Mouse (Mus musculus): ENCODE results near the gene Brdt.

Brdt gene

DNA sequence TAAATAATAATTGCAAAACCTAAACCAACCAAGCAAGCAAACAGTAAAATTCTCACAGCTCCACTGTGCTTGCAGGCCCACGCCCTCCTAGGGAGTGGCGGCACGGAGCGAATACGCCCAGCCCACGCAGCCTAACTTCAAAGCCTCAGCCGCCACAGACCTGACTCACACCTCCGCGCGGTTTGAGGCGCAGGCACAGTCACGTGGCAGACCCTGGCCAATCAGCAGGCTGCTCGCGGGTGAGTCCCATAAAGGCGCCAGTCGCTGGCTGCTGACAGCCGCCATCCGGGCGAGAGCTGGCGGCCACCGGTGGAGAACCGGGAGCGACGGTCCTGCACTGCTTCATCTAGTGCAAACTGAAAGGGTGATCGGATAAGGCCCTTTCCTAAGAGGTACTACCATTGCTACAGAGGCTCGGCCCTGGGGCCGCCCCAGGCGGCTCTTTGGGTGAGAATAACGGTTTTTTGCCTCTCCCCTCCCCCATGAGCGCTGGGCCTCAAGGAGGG is at the start of gene Brdt:
Gene Brdt, plus strand, starts transcription at position 244 of the 506 bp plus-strand sequence.
- DNase-seq (ENCODE audit: low spot score) = no peak

DNA sequence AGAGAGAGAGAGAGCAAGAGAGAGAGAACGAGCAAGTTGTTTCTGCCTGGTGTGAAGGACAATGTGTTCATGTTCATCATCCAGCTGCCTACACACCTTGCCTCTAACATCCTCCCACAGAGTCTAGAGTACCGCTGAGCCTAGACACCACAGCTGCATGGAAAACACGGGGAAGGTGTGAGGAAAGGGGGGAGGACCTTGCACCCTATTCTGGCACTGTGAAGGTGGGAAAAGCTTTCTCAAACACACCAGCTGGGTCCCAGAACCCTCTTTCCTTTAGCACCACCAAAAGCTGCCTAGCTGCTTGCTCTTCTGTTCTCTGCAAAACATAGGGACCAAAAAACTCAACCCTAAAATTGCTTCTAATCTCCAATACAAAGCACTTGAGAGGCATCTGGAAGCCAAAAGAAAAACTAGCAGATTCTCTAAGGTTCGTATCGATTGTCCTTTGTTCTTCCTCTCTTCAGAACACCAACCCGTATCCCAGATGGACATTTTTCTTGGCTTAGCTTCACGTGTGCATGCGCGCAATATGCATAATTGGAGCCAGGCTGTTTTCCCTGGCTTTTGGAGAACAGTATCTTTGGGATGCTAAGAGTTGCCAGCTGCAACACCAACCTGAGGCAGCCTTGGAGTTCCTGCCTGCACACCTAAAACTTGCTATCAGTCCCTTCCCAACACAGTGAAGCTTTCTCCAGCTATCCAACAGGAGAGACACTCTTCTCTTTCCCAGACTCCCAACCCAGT is 48.2 kb upstream of the Brdt start:
- DNase-seq (ENCODE audit: low spot score) = no peak

DNA sequence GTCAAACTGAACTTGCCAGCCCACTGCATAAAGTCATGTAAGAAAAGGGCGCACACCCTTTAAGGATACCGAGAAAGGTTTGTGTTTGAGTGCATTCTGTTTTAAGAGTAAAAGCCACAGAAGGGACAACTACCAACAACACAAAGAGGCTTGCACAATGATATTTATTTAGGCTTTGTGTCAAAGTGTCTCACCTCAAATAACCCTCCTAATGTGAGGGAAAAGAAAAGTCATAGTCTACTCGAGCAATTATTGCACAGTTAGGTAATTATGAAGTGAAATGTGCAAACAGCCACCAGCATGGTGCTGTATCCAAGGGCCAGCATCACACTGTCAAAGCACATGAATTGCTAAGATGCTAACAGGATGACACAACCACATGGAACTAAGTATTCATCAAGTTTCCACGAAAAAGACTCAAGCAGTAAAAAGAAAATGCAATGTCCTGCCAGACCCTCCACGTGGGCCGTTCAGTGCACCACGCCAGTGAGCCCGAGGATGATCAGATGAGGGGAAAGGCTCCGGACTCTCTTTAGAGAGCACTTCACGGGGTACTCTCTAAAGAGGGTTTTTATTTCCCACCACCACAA is 46.9 kb upstream of the Brdt start:
- peak; percentile 46 for DNase-seq (ENCODE audit: low spot score)

DNA sequence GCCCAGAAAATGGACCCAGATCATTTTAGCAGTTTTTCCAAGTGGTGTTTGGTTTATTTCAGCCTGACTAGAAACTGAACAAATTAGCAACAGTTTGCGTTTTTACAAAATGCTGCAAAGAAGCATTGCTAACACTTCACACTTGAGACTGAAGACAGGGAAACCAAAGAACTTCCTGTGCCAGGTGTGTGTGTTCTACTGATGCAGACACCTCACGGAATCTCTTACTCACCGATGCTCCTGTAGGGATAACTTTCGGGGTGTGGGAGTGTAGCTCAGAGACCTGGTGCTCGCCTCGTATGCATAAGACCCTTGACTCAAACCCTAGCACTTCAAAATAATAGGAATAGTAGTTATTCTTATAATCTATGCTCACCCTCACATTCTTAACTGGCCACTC is 45.4 kb upstream of the Brdt start:
- no peak for DNase-seq (ENCODE audit: low spot score)

DNA sequence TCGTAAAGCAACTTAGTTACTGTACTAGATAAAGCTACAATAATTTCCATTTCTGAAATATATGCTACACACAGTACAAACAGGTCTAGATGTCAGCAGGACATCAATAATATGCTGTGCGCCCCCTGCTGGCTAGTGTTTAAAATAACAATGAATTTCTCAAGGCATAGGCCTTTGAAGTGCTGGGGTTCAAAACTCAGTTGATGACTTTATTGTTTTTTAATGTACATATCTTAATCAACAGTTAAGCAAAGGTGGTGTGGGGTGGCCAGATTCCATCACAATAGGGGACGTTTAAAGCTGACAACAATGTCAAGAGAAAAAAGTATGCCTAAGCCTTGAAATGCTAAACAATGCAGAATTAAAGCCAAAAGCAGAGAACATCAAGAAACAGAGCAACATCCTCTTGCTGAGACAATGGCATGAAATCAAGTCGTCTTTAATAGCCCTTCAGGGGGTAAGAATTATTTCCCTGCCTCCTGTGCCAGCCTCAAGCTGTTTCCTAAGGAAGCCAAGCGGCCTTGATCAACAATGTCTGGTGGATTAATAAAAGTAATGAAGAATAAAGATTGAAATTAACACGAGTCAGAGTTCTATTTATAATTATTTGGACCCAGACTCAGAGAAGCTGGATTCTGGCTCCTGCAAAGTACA is 43.6 kb upstream of the Brdt start:
- peak; percentile 74 for DNase-seq (ENCODE audit: low spot score)

DNA sequence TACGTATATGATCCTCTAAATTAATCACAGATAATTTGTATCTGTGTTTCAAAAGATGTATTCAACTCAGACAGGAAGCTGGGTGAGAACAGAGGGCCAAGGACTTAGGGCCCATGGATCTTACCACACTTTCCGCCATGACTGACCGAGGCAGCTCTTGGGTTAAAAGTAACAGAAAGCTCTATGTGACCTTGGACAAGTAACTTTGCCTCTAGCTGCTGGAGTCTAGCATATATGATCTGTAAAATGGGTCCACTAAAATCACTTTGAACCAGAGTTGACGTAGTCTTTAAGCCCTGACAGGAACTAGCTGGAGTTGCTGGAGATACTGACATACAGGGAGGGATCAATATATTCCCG is 43.1 kb upstream of the Brdt start:
- no peak for DNase-seq (ENCODE audit: low spot score)

DNA sequence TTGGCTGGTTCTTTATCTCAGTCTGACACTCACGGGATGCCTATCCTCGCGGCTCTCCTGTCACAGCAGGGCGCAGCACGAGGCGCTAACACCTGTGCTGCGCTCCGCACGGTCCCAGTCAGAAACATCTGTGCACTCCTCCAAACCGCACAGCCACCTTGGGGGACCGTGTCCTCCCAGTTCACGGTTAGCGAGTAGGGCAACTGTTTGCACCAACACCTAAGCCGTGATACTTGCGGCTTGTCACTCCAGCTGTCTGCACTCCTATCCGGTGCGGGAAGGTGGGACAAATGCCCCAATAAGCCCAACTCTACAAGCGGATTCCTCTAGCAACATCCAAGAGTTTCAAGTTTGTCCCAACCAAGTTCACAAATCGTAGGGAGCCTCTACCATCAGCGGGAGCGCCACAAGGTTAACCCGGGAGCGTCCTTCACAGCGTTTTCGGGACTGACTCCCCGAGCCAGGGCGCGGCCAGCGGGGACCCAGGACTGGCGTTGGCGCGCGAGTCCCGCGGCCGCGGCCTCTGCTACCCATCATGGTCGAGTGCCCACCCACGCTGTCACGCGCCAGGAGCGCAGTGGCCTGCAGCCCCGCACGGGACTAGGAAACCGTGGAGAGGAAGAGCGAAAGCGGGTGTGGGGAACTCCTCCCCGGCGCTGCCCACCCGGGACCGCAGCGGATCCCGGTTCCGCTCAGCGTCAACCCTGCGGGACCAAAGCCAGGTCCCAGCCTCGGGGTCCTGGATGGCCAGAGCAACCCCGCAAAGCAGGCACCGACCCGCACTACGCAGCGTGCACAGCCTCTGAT is 42.3 kb upstream of the Brdt start:
- no peak for DNase-seq (ENCODE audit: low spot score)

DNA sequence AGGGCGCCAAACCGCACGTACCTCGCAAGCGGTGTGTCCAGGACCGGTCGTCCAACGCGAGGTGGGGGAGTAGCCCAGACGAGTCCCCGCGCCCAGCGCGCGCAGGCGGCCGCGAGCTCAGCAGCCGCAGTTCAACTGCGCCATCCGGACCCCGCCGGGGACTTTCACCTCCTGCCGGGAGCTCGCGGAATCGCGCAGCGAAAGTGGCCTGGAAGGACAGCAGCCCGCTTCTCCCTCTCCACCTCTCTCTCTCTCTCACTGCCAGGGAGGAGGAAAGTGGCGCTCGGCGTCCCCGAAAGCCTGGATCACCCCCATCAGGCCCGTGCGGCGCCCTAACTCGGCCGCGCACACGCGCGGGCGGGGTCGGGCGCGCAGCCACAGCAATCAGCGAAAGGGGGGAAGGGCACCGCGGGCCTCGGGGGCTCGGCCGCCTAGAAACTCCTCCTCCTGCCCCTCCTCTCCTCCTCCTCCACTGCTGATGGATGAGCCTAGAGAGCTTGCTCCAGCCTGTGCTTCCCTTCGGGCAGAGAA is 41.7 kb upstream of the Brdt start, which contains the start of gene Tgfbr3:
Gene Tgfbr3, minus strand, starts transcription at position 396 of the 531 bp plus-strand sequence.
- peak; percentile 84 for DNase-seq (ENCODE audit: low spot score)

DNA sequence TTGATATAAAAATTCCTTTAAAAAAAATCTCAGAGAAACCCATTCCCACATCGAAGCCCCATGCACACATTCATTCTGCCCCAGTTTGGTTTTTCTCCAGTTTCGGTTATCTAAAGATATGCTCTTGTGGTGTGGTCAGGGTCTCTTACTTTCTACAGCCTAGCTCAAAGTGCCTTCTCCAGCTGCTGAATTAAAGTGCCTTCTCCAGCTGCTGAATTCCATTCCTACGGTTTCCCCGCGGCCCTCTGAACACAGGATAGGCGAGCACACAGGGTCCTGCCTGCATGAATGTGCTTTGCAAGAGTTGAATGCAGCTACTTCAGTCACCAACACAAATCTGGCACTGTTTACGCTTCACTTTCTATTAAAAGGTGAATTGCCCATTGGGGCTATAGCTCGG is 41.0 kb upstream of the Brdt start:
- DNase-seq (ENCODE audit: low spot score) = no peak

DNA sequence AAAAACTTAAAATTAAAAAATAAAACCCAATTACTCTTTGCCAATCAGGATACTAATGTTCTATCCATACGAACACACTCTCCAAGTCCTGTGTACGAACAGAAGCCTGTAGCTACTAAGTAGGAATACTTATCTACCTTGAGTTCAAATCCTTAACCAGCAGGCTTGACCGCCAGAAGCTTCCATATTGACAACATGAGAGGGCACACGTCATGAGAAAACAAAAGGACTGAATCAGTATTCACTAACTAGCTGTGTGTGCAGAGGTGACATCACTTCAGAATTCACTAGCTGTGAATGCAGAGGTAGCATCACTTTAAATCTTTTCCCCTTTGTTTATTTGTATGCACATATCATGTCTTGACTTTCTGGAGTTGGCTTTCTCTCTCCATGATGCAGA is 36.9 kb upstream of the Brdt start:
- DNase-seq (ENCODE audit: low spot score) = no peak

DNA sequence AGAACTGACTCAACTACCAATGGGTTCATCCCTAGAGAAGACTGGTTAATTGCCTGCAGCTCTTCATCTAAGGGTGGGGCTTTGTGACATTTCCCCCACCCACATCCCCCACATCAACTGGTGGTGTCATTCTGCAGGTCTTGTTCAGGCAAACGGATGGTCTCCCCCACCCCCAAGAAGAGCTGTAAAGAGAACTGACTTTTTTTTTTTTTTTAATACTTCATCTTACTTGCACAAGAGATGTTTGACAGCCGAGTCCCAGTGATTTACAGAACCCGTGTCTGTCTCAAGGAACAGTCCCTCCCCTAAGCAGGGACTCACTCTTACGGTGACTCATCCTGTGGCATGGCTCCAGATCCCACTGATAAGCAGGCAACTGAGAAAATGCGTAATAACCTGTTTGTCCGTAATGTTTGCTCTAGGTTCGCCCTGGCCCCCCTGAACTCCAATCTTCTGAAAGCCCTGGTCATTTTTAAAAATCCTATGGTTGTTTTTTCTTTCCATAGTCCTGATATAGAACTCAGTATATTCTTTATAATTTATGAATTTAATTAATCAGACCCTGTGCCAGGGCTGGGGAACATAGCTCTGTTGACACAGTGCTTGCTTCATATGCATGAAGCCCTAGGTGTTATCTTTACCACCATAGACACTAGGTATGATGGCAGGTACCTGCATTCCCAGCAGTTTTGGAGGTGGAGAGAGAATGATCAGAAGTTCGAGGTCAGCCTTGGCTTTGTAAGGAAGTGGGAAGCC is 35.7 kb upstream of the Brdt start:
- peak; percentile 39 for DNase-seq (ENCODE audit: low spot score)

DNA sequence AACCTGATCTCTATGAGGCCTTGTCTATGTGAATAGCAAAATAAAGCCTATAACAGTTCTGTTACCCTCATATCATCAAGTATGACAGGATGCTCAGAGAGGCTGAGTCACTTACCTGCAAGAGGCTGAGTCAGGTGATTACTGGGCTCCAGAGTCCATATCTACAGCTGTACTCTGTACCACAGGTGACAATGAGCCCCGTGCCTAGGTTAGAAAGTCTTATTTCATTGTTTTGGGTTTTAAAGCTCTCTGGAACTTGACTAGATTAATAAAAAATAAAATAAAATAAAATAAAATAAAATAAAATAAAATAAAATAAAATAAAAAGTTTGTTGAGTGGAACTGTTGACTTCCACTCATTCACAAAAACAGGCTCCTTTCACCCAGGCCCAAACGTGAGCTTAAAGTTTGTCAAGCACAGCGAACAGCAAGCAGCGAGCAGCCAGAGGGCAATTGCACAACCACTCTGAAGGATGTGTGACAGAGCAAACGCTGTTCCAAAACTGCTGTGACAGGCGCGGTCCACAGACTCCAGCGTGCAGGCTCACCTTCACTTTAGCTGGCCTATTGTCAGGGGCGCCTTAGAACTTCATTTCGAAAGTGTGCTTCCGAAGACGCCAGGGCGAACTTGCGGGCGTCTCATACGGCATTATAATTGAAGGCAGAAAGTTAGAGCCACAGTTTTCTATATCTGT is 35.0 kb upstream of the Brdt start:
- peak; percentile 35 for DNase-seq (ENCODE audit: low spot score)

DNA sequence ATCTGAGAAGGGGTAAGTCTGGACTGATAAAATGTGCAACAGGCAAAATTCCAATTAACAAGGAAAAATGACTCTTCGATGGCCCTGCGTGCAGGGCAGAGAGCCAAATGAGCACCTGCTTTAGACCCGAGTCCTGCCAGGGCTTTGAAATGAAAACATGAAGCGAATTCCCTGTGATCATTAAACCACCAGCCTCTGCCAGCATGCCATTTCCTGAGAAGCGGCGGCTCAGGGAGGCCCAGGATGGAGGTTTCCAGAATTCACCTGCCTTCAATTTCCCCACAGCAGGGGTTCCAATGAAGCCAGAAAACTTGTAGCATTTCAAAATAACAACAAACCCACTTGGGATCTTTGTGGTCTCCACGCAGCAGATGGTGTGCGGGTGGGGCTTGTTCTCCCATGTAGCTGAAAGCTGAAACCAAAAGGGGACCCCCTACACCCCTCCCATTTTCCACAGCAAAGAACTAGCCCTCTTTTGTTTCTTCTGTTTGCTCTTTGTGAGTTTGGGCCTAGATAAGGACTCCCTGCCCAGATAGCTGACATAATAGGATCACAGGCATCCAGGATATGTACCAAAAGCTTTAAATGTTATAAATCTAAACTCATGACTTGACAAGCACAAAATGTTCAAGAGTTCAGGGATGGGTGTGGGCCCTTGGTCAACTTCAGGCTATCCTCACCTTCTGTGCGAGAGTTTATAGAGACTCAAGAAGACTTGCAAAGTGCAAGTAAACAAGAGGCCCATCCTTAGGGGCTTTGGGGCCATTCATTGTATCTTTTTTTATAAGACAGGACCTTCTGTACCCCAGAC is 34.2 kb upstream of the Brdt start:
- DNase-seq (ENCODE audit: low spot score) = no peak

DNA sequence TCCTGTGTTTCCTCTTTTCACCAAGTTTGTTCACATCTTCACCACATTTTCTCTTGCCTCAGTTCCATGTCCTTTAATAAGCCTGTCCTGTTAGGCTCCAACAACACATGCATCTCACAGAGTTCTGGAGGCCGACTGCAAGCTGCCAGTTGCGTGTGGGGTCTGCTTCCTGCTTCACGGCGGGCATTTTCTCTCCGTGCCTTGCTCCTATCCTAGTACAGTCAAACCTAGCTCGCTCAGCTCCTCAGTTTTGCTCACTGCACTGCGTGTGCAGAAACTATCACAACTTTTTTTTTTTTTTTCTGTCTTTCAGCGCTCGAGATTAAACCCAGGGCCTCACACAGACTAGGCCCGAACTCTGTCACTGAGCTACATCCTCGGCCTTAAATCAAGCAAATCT is 32.1 kb upstream of the Brdt start:
- DNase-seq (ENCODE audit: low spot score) = no peak

DNA sequence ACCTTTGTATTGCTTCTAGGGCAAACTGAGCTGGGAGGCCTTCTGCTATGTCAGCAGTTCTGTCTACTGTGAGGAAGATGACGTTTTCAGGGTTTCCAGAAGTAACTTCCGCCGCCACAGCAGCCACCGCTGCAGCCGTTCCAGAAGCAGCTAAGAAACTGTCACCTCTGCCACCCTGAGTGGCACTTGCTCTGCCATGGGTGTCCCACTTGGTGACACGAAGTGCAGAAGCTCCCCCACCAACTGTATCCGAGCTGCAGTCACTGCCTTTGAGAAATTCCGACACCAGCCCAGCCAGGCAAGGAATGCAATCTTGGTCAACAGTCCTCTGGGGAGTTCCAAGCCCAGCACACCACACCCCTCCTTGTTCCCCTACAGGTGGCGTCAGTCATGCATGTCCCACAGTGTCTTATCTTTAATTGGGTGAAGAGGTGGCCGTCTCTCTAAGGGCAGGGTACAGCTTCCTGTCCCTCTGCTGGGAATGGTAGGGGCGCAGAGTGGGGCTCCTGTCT is 27.6 kb upstream of the Brdt start:
- no peak for DNase-seq (ENCODE audit: low spot score)

DNA sequence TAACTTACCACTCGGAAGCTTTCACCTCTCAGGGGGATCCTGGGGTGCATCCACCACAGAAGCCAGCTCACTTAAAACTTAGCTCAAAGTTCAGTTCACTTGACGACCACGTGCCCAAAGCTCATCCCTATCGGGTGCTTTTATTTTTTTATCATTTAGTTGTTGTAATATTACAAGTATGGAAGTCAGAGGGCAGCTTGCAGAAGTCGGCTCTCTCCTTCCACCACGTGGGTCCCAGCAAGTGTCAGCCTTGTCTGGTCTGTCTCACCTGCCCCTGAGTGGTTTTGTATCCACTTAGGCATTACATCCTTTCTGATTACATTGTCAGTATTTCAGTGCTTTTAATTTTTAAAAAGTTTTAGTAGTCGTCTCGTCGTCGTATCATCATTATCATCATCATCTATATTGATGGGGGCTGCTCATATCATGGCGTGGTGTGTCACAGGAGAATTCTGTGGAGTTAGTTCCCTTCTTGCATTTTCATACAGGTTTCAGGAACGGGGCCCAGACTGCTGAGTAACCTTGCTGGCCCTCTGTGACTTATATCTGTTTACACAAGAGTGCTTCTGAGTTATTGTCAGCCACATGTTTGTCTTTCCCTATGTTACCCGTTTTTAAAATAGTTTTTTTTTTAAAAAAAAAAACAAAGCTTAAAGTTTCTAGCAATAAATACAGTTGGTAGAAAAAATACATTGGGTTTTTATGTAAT is 26.7 kb upstream of the Brdt start:
- no peak for DNase-seq (ENCODE audit: low spot score)

DNA sequence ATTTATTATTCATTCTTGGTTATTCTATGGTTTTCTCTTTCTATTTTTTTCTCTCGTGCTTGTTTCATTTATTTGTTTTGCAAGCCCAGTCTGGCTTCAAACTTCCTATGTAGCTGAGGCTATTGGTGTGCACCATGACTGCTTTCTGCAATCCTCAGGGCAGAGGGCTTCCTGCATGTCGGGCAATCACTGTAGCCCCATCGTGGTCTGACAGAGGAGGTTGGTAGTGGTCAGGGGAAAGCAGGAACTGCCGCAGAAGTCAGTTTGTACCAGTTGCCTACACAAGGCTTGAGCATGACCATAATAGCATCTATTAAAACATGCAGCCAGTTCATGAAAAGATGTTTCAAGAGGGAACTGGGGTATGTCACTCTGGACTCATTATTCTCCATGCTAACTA is 23.5 kb upstream of the Brdt start:
- DNase-seq (ENCODE audit: low spot score) = no peak

DNA sequence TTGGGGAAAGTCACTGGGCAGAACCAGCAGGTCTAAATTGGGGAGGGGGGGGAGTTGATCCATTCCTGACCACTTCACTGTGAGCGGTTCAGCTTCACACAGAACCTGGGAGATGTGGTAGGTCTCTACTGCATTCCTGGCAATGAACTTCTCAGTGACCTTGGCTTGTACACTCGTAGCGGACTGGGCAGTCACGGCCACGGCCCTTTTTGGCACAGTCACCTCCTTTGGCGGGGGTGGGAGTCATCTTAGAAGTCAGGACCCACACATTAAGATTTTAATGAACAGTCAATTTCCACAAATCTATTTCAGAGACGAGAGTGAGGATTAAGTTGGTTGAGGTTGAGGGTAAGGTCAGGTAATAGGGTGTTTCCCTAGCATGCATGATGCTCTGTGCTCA is 13.8 kb upstream of the Brdt start:
- DNase-seq (ENCODE audit: low spot score) = no peak

DNA sequence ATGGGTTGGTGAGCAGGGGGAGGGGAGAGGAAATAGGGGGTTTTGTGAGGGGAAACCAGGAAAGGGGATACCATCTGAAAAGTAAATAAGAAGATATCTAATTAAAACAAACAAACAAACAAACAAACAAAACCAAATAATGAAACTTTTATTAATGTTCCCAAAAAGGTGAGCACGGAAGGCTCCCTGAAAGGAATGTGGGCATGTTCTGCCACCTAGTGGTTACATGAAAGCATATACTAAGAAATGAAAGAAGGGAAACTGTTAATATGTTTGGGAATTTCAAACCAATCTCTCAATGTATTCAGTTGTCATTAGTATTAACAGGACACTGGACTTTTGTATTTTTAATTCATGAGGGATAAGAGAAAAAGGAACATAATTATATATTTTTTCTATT is 10.3 kb upstream of the Brdt start:
- peak; percentile 47 for DNase-seq (ENCODE audit: low spot score)
